Mouse (Mus musculus) T-helper 17 cell (primary cell): ENCODE measurements around the gene Tada3.

Source experiments
- in situ Hi-C, 2 experiments: fragments of 300-600 bp; cut with MboI, MseI; formaldehyde crosslinking; loops; 1 replicate in 1 of 2; 2 replicates in 1 of 2; pipeline ENCODE4 v1.15.1; 2025; ENCODE audit warnings: high pct_unique_total_duplicates in 2 of 2

Tada3 gene

DNA sequence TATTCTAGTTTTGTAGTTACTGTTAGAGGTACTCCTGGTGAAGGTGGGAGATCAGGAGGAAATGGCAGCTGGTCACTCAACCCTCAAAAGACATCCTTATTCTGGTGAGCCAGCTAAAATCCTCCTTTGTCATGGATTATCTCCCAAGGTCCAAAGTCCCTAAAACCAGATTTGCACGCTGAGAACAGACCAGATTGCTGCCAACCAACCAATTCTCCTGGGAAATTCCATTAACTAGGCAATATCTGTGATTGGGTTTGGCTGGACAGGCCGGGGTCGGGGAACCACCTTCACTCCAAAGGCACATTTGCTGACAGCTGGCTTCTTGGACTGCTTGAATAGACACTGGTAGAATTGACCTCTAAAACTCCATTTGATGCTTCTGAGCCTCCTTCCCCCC, 13.0 kb upstream of the Tada3 start:
- in situ Hi-C loops = loop anchor here in 1 of 2 experiments (10.0 kb wide), 1 partner anchor 346 kb away; the partner anchor contains the start of gene Thumpd3

- in situ Hi-C loops = no loop called here
Observed at GRCm38 (mm10) chr6:113388960-113389359, 11.3 kb upstream of the Tada3 start, which contains the start of gene Ttll3. TSS of gene Ttll3 (plus strand) at chr6:113389260.

- in situ Hi-C loops = no loop called here
Observed at GRCm38 (mm10) chr6:113386025-113386424, 8.3 kb upstream of the Tada3 start.

DNA sequence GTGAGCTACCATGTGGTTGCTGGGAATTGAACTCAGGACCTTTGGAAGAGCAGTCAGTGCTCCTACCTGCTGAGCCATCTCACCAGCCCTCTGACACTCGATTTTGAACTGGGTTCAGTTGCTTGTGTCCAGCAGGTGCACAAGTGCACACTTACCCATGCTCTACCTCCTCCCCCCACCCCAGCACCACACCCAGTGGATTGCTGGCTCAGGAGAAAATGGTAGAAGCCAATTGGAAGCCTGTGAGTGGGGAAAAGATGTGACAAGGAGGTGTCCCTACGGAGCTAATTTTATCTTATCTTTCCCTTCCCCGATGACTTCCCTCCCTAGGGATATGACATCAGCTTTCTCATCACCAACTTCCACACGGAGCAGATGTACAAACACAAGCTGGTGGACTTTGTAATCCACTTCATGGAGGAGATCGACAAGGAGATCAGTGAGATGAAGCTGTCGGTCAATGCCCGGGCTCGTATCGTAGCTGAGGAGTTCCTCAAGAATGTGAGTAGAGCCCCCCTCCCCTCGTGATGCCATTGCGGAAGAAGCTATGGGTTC, 7.6 kb upstream of the Tada3 start:
- in situ Hi-C loops = no loop called here

DNA sequence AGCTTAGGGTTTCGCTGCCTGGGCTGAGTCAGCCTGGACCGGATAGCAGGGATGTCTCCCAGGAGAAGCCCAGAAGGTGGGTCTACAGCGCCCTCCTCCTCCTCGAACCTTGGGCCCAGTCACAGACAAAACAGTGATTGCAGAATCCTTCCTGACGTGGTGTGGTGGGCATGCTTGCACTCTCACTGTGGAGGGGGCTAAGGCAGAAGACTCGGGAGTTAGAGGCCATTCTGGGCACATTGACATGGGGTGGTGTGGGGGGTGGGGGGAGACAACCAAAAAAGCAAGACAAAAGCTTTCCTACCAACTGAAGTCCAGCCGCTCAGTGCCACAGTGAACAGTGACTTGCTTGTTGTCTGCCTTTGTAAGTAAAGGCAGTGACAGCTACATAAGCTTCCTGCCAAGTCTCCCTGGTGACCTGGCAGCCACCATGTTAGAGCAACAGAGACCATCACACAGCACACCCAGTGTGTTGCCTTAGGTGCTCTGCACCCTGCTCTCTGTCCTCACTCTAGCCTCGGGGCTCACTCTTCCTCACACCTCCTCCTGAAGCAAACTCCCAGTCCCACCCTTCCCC, 6.8 kb upstream of the Tada3 start:
- in situ Hi-C loops = no loop called here

GRCm38 (mm10) chr6:113380480-113380879, 2.8 kb upstream of the Tada3 start:
- in situ Hi-C loops = no loop called here

DNA sequence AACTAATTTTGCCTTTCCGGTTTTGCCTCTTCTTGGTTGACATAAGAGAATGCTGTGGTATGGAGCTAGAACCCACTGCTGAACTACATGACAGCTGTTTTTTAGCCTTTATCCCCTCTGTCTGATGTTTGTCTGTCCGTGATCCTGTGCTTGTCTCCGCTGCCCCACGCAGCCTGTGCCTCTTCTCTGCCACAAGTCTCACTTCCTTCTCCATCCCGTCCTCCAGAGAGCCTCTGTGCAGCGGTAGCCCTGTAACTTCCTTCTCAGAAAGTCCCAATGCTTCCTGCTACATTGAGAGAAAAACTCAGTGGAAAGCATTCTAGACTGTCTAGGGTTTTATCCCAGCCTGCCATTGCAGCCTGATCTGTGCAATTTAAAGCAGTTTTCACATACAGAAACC, 1.6 kb upstream of the Tada3 start:
- in situ Hi-C loops = no loop called here

DNA sequence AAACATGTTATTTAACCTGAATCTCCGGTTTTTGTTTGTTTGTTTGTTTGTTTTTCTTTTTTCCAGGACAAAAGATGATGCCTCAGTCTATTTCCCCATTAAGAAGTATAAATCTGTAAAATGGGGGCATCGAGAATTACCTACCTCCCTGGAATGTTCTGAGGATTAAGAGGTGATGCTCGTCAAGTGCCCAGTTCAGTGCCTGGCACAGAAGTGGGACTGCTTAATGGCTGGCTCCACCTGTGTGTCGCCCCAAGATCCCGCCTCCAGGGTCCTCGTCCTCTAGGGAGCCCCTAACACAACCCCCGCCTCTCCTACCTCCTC, 549 bp downstream of the Tada3 start:
- in situ Hi-C loops = no loop called here

DNA sequence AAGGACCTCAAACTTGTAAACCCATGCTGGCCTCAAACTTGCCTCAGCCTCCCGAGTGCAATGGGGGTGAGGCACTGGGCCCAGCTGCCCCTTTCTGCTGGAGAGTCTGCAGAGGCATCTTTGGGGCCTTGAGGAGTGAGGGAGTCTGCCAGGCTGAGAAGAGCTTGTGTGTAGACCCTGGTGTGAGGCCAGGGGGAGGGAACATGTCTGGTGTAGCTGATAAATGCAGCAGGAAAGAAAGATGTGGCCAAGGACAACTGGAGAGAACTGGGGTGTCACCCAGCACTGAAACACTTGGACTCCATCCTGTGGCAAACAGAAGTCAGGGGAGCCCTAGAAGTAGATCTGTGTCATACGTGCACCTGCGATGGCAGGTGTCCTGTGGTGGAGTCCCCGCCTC, 4.2 kb downstream of the Tada3 start:
- in situ Hi-C loops = no loop called here

- in situ Hi-C loops = no loop called here
Observed at GRCm38 (mm10) chr6:113370194-113370929, 7.3 kb downstream of the Tada3 start.

GRCm38 (mm10) chr6:113368577-113368976, 9.1 kb downstream of the Tada3 start:
- in situ Hi-C loops = no loop called here

DNA sequence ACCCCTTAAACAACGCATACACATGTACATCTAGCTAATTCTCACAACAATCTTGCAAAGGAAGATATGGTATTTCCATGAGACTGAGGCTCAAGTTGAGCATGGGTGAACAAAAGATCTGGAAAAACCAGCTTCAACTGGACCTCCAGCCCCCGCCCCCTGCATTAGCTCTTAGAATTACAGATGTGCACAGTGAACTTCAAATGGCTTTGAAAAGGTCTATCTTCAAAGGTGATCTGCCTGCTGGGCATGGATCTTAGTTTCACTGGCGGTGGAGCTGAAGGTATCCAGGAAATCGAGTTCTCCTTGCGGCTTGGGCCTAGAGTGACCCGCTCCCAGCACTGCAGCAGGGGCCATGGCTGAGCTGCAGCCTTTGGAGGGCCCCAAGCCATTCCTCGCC, 9.6 kb downstream of the Tada3 start:
- in situ Hi-C loops = no loop called here

- in situ Hi-C loops = no loop called here
Observed at GRCm38 (mm10) chr6:113367574-113367973, 10.1 kb downstream of the Tada3 start.

DNA sequence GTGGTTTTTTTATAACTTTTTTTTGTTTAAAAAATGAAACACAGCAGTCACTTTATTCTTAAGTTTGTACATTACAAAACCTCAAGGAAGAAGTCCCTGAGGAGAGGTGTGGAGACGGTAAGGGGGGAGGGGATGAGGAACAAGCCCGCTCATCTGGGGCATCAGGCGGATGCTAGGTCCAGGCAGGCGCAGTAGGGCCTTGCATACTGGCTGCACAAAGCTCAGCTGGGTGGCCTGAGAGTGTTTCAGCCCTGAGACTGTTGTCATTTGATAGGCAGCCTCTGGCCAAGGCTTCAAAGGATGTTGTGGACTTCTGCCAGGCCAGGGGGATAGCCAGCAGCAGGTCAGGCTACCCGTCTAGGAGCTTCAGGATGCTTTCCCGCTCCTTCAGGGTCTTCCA, 11.0 kb downstream of the Tada3 start:
- in situ Hi-C loops = no loop called here

DNA sequence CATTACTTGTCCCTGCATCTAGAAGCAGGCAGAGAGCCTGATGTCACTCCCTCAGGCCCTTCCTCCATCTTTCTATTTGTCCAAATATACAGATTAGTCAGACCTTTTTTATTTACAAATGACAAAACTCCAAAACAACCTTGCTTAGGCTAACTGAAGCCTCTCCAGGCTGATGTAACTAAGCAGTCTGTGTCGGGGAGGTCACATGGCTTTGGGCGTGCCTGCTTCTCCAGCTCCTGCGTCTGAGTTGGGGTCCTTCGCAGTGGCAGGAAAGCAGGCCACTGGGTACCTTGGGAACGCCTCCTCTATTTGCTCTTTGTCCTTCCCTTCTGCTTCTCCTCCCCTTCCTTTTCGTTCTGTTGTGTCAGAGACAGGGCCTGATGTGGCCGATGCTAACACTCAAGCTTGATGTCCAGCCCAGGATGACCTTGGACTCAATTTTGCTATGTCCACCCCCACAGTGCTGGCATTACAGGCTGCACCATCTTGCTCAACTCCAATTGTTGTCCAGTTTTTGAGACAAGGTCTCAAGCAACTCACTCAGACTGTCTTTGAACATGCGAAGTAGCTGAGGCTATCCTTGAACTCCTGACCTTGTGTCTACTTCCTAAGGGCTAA, 13.1 kb downstream of the Tada3 start:
- in situ Hi-C loops = no loop called here

- in situ Hi-C loops = no loop called here
Observed at GRCm38 (mm10) chr6:113362241-113362640, 15.4 kb downstream of the Tada3 start.

DNA sequence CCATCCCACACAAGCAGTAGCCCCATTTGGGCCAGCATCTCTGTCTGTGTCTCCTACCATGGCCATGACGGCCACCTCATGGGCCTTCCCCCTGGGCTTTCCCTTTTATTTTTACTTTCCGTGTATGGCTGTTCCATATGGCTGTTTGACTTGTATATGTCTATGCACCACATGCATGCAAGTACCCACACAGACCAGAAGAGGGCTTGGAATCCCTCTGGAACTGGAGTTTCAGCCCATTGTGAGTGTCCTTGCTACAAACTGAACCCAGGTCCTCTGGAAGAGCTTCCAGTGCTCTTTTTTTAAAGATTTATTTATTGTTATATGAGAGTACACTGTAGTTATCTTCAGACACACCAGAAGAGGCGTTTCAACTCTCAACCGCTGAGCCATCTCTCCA, 16.2 kb downstream of the Tada3 start:
- in situ Hi-C loops = no loop called here

DNA sequence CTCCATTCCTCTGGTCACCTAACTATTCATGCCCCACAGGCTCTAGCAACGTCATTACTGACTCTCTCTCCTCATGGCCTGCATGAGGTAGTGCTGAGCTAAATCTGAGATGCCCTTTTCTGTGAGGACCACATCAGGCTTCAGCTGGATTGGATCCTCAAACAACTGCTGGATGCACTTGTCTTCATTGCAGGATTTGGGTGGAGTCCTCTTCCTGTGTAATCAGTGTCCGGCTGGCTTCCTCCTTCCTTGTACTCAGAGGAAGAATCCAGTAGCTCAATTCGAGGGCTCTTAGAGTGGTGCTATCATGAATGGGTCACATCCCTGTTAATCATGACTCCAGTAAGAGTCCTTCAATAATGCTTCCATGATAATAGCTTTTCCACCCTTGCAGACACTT, 24.0 kb downstream of the Tada3 start:
- in situ Hi-C loops = no loop called here

DNA sequence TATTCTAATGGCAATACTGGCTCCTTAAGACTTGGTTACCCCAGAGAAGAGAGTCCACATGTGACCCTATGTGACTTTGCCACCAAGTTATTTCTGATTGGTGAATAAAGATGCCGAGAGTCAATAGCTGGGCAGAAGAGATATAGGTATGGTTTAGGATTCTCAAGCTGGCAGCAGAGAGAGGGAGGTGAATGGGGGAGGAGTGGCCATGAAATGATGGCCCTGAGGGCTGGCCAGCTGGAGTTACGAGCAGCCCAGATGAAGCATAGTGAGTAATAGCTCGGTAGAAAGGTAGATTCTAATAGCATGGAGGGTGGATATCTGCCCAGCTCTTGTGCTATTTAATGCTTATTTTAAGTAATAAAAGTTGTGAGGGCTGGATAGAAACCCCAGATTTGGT, 24.9 kb downstream of the Tada3 start:
- in situ Hi-C loops = no loop called here

DNA sequence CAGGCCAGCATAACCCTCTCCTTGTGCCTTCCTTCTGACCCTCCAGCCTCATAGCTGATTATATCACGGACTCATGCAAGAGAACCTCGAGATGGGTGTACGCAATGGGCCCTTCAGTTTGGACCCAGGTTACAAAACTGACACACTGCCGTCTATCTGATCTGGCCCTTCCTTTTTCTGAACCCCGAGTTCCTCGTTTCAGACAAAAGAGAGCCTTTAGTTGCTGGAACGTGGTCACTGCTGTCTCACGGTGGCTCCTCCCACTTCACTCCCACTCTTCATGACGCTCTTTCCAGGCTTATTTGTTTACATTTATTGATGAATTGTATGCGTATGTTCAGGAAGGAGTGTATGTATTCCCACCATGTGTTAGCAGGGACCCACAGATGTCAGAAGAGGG, 26.0 kb downstream of the Tada3 start:
- in situ Hi-C loops = no loop called here

GRCm38 (mm10) chr6:113351161-113351560, 26.5 kb downstream of the Tada3 start:
- in situ Hi-C loops = no loop called here

DNA sequence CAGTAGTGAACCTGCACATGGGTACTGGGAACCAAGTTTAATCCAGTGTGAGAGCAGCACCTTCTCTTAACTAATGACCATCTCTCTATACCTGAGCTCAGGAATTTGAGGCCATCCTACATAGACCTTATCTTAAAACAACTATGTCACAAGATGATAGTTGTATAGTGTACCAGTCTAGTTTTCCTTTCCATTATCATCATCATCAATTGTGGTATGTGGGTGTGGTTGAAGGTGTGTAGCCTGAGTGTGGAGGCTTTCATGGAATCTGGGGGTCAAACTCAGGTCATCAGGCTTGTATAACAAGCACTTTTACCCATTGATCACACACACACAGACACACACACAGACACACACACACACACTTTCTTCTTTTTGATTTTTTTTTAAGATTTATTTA, 27.1 kb downstream of the Tada3 start:
- in situ Hi-C loops = no loop called here

DNA sequence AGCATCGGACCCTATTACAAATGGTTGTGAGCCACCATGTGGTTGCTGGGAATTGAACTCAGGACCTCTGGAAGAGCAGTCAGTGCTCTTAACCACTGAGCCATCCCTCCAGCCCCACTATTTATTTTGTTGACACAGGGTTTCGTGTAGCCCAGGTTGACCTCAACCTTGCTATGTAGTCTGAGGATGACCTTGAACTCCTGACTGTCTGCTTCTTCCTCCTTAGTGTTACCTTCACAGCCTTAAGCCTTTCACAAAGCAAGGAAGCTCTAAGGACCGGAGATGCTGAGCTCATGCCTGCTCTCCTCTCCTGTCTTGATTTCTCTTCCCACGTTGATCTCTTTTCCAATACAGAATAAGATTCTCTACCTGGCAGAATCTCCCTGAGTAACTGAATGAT, 30.8 kb downstream of the Tada3 start:
- in situ Hi-C loops = no loop called here
